Mouse (Mus musculus): ENCODE data around the gene Prss50.

The Prss50 gene

GRCm38 (mm10) chr9:110907201-110907837 is 49.6 kb downstream of the Prss50 start:
- no peak for DNase-seq (ENCODE audit: extremely low spot score)

GRCm38 (mm10) chr9:110907838-110908630 is 50.3 kb downstream of the Prss50 start:
- DNase-seq (ENCODE audit: extremely low spot score), result no peak

- no peak for DNase-seq (ENCODE audit: extremely low spot score)
These were observed 50.9 kb downstream of the Prss50 start for GRCm38 (mm10) chr9:110908631-110909016.

- no peak for DNase-seq (ENCODE audit: extremely low spot score)
These were observed 51.7 kb downstream of the Prss50 start for GRCm38 (mm10) chr9:110909371-110909967.

Measured in embryo, embryonic 9.5 days (tissue).